18 mouse cellular contexts compared by ENCODE assay signal in genomic region chr11:68080999-68081398, GRCm38 (mm10).
DNase-seq lines count a peak whose midpoint lies in the region; ATAC-seq and TF ChIP-seq lines count a peak whose summit lies in the region.
"Had no signal": no experiment of that assay in that cellular context is flagged by ENCODE, and none has a peak within 500 bp of the region (broad histone marks: within the 10 kb centered on the region; RNA-seq: fewer than 3 reads in every experiment).

No protein-coding gene starts in this region.

- H3K9ac ChIP-seq in kidney, postnatal 0 days (ENCODE audit: low read depth, low read length), result no peak overlapping the region
- no peak overlapping the region for H3K9ac ChIP-seq in midbrain, postnatal 0 days (replicated peaks; ENCODE audit: low read length, poor library complexity, severe bottlenecking)
- no peak overlapping the region for H3K9ac ChIP-seq in midbrain, embryonic 16.5 days (ENCODE audit: low read depth, low read length)
- no peak overlapping the region for H3K9ac ChIP-seq in MEL (ENCODE audit: control insufficient read depth, low read depth, low read length, poor library complexity, severe bottlenecking)
- H3K9ac ChIP-seq: liver, embryonic 13.5 days had no signal

- no peak overlapping the region for H3K4me2 ChIP-seq in kidney, postnatal 0 days (ENCODE audit: low read length)
- no peak overlapping the region for H3K4me2 ChIP-seq in midbrain, postnatal 0 days (ENCODE audit: low read depth, low read length, poor library complexity, severe bottlenecking)
- H3K4me2 ChIP-seq in midbrain, embryonic 16.5 days (ENCODE audit: low read length), result no peak overlapping the region
- H3K4me2 ChIP-seq: heart, embryonic 11.5 days; liver, embryonic 13.5 days had no signal

- H3K27ac ChIP-seq in kidney, postnatal 0 days, result no peak overlapping the region
- H3K27ac ChIP-seq in midbrain, postnatal 0 days (ENCODE audit: low read depth, low read length), result no peak overlapping the region
- no peak overlapping the region for H3K27ac ChIP-seq in midbrain, embryonic 16.5 days (ENCODE audit: low read length)
- H3K27ac ChIP-seq in MEL (ENCODE audit: control insufficient read depth, low read depth, low read length), result no peak overlapping the region
- H3K27ac ChIP-seq: limb, embryonic 10.5 days; liver, embryonic 13.5 days had no signal

- no peaks in the 10 kb centered on the region for H3K79me2 ChIP-seq in MEL (ENCODE audit: control insufficient read depth, insufficient read depth, low read length, poor library complexity)

- TF ChIP-seq CTCF in kidney, postnatal 0 days (IDR thresholded peaks at IDR 0.05; ENCODE audit: low read depth), result peak; percentile 51
- TF ChIP-seq CTCF in midbrain, postnatal 0 days (IDR thresholded peaks at IDR 0.05), result peak; percentile 36
- peak; percentile 32 to 55 (median 33) for TF ChIP-seq CTCF in MEL (IDR thresholded peaks at IDR 0.05 in 2 of 3, conservative IDR thresholded peaks at IDR 0.05 in 1 of 3; ENCODE audit: control insufficient read depth in 1 of 3, insufficient read depth in 1 of 3, low read depth in 2 of 3, low read length in 3 of 3, poor library complexity in 1 of 3, severe bottlenecking in 1 of 3)

- H3K4me1 ChIP-seq in kidney, postnatal 0 days (replicated peaks; ENCODE audit: insufficient read depth, low read length), result 0 out of 2 replicates have a peak, but pooled peaks cover 4% of the 10 kb centered on the region
- H3K4me1 ChIP-seq in midbrain, postnatal 0 days (ENCODE audit: insufficient read depth, low read length), result no peaks in the 10 kb centered on the region
- H3K4me1 ChIP-seq in midbrain, embryonic 16.5 days (ENCODE audit: control insufficient read depth, insufficient read depth, low read length), result no peaks in the 10 kb centered on the region
- no peaks in the 10 kb centered on the region for H3K4me1 ChIP-seq in MEL (ENCODE audit: control insufficient read depth in 1 of 2, insufficient read depth in 2 of 2, low read length in 2 of 2)
- H3K4me1 ChIP-seq: liver, embryonic 13.5 days had no signal

- no peak for ATAC-seq in kidney, postnatal 0 days (replicated peaks; ENCODE audit: low FRiP score, low read depth)
- no peak for ATAC-seq in midbrain, postnatal 0 days (ENCODE audit: low FRiP score)
- ATAC-seq in midbrain, embryonic 16.5 days, result no peak
- ATAC-seq: hindbrain, embryonic 16.5 days had no signal

- H3K27me3 ChIP-seq in kidney, postnatal 0 days (ENCODE audit: insufficient read depth, low read length), result no peaks in the 10 kb centered on the region
- H3K27me3 ChIP-seq in midbrain, postnatal 0 days (ENCODE audit: insufficient read depth, low read length), result no peaks in the 10 kb centered on the region
- H3K27me3 ChIP-seq in midbrain, embryonic 16.5 days (ENCODE audit: control insufficient read depth, insufficient read depth, low read depth, low read length), result no peaks in the 10 kb centered on the region
- H3K27me3 ChIP-seq in MEL (ENCODE audit: control insufficient read depth in 1 of 2, insufficient read depth in 2 of 2, low read length in 2 of 2), result no peaks in the 10 kb centered on the region
- H3K27me3 ChIP-seq: liver, embryonic 13.5 days had no signal

- H3K4me3 ChIP-seq in kidney, postnatal 0 days (replicated peaks; ENCODE audit: low read depth, low read length), result no peak overlapping the region
- H3K4me3 ChIP-seq in midbrain, postnatal 0 days (ENCODE audit: low read depth, low read length), result no peak overlapping the region
- no peak overlapping the region for H3K4me3 ChIP-seq in midbrain, embryonic 16.5 days (ENCODE audit: low read depth, low read length)
- no peak overlapping the region for H3K4me3 ChIP-seq in MEL (ENCODE audit: control insufficient read depth in 1 of 2, insufficient read depth in 1 of 2, low read depth in 2 of 2, low read length in 2 of 2)
- H3K4me3 ChIP-seq: limb, embryonic 10.5 days; liver, embryonic 13.5 days had no signal

- no peak for DNase-seq in kidney, postnatal 0 days (ENCODE audit: low spot score)
- DNase-seq in kidney, postnatal 36 days, result no peak
- no peak for DNase-seq in midbrain, postnatal 0 days (ENCODE audit: low spot score)
- peak; percentile 54 for DNase-seq in MEL (ENCODE audit: low read depth, low spot score)
- DNase-seq in spleen, postnatal 4 days (ENCODE audit: low spot score in 2 of 2), result no peak
- DNase-seq in ovary, postnatal 14 days (ENCODE audit: low spot score), result no peak
- DNase-seq: adrenal gland, adult 8-10 months; cerebellum, postnatal 10 days; gastrocnemius, postnatal 36 days; kidney, adult 8-10 months; layer of hippocampus, postnatal 36 days; liver, embryonic 13.5 days; lung, postnatal 36 days; thymus, adult 18-20 months had no signal

- peak; percentile 48 for TF ChIP-seq RAD21 in MEL (IDR thresholded peaks at IDR 0.05; ENCODE audit: low read depth, low read length)

- no peak for TF ChIP-seq EP300 in MEL (IDR thresholded peaks at IDR 0.05; ENCODE audit: low read depth in 1 of 2, low read length in 2 of 2)

- WGBS in kidney, postnatal 0 days, result 82% methylated on average over 2 of the region's 2 CpGs
- WGBS in midbrain, postnatal 0 days, result 80% methylated on average over 2 of the region's 2 CpGs
- WGBS in midbrain, embryonic 16.5 days, result 98% methylated on average over 2 of the region's 2 CpGs

- H3K36me3 ChIP-seq in kidney, postnatal 0 days (ENCODE audit: insufficient read depth, low read length), result no peaks in the 10 kb centered on the region
- H3K36me3 ChIP-seq in midbrain, postnatal 0 days (ENCODE audit: insufficient read depth, low read length), result no peaks in the 10 kb centered on the region
- H3K36me3 ChIP-seq in midbrain, embryonic 16.5 days (ENCODE audit: control insufficient read depth, insufficient read depth, low read length), result no peaks in the 10 kb centered on the region
- H3K36me3 ChIP-seq in MEL (ENCODE audit: control insufficient read depth in 1 of 2, insufficient read depth in 2 of 2, low read length in 2 of 2), result no peaks in the 10 kb centered on the region
- H3K36me3 ChIP-seq: limb, embryonic 10.5 days; liver, embryonic 13.5 days had no signal

- H3K9me3 ChIP-seq in kidney, postnatal 0 days (replicated peaks; ENCODE audit: low read length), result no peaks in the 10 kb centered on the region
- no peaks in the 10 kb centered on the region for H3K9me3 ChIP-seq in midbrain, postnatal 0 days (ENCODE audit: low read length)
- H3K9me3 ChIP-seq in midbrain, embryonic 16.5 days (replicated peaks; ENCODE audit: control insufficient read depth, low read length, poor library complexity, severe bottlenecking), result no peaks in the 10 kb centered on the region
- no peaks in the 10 kb centered on the region for H3K9me3 ChIP-seq in MEL (replicated peaks; ENCODE audit: insufficient read depth, low read length)
- H3K9me3 ChIP-seq: limb, embryonic 10.5 days; liver, embryonic 13.5 days had no signal

- TF ChIP-seq POLR2A in MEL (IDR thresholded peaks at IDR 0.05; ENCODE audit: control insufficient read depth in 1 of 2, insufficient read depth in 1 of 2, low read depth in 1 of 2, low read length in 2 of 2, poor library complexity in 1 of 2), result no peak

TF ChIP-seq in MEL, 35 proteins besides CTCF, POLR2A, EP300 and RAD21:
- TF ChIP-seq POLR2AphosphoS2 (IDR thresholded peaks at IDR 0.05; ENCODE audit: low read length) (no peak), SMC3 (IDR thresholded peaks at IDR 0.05; ENCODE audit: low read depth, low read length) (peak; percentile 63), MYC (IDR thresholded peaks at IDR 0.05; ENCODE audit: low read depth, low read length) (peak; percentile 52; the same call in 1 of the 2 replicates), ZC3H11A (IDR thresholded peaks at IDR 0.05; ENCODE audit: low read depth, low read length) (peak; percentile 23; the same call in 1 of the 2 replicates), TAL1 (IDR thresholded peaks at IDR 0.05; ENCODE audit: low read length) (no peak)
